Comparison of ENCODE assay signal across 9 mouse cellular contexts in the genomic region with DNA sequence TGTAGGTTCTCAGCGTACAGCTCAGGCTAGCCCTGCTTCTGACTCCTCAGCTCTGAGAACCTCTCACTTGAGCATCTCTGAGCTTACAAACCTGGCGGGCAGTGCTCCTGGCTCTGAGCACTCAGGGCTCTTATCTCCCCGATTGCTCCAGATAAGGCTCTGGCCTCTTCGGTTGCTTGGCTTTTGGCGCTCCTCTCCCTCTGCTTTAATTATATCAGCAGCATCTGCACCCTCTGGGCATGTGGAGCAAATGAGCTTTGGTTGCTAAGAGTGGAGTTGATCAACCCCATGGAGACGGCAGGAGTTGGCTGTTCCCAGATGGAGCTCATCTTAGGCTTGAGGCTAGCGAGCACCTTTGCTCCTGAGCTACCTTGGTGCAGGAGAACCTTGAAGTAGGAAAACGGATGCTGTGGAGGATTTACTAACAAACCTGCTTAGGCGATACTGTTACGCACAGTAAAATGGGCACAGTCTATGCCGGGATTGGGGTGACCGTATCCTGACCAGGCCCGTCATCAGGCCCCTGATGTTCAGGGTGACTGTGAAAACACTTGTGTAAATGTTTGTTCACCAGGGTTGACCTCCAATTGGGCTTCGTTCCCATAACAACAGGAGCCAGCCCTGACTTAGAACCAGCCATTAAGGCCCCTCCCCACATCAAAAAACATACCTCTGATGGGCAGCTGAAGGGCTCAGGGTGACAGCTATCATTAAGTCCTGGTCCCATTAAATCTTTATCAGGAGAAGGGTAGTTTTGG. TPM values are rescaled to one million over a fixed set of nuclear protein-coding genes. Genes with fewer than 3 reads are reported as not detected.
DNase-seq lines count a peak whose midpoint lies in the region; ATAC-seq and TF ChIP-seq lines count a peak whose summit lies in the region.
"Had no signal": no experiment of that assay in that cellular context is flagged by ENCODE, and none has a peak within 500 bp of the region (broad histone marks: within the 10 kb centered on the region; RNA-seq: fewer than 3 reads in every experiment).

No protein-coding gene starts in this region.

- TF ChIP-seq POLR2A in heart, adult 2 months (IDR thresholded peaks at IDR 0.05; ENCODE audit: insufficient read depth, low read depth, low read length): no peak
- TF ChIP-seq POLR2A in brain, embryonic 14.5 days (IDR thresholded peaks at IDR 0.05; ENCODE audit: borderline replicate concordance, extremely low read depth, insufficient read depth, insufficient read length, poor library complexity, severe bottlenecking): no peak

- no peak for ATAC-seq in heart, postnatal 0 days (ENCODE audit: insufficient read depth, low read depth)
- no peak for ATAC-seq in hindbrain, embryonic 14.5 days (ENCODE audit: low FRiP score)
- ATAC-seq in midbrain, embryonic 14.5 days (ENCODE audit: low FRiP score, low TSS enrichment): no peak

- peak overlapping the region; percentile 97; the same call in 1 of the 2 replicates for H3K4me2 ChIP-seq in heart, postnatal 0 days (ENCODE audit: low read depth, low read length)
- H3K4me2 ChIP-seq in hindbrain, embryonic 14.5 days (replicated peaks): peak overlapping the region; percentile 71
- peak overlapping the region; percentile 21 for H3K4me2 ChIP-seq in midbrain, embryonic 14.5 days (ENCODE audit: low read length)

- H3K27ac ChIP-seq in heart, postnatal 0 days (ENCODE audit: low read depth): no peak overlapping the region
- H3K27ac ChIP-seq in heart, adult 2 months: no peak overlapping the region
- peak overlapping the region; percentile 7; the same call in 1 of the 2 replicates for H3K27ac ChIP-seq in hindbrain, embryonic 14.5 days
- peak overlapping the region; percentile 49; the same call in 1 of the 2 replicates for H3K27ac ChIP-seq in midbrain, embryonic 14.5 days (replicated peaks; ENCODE audit: low read depth, low read length)
- H3K27ac ChIP-seq: kidney, postnatal 0 days had no signal

- TF ChIP-seq CTCF in heart, postnatal 0 days (IDR thresholded peaks at IDR 0.05; ENCODE audit: low read depth): no peak
- no peak for TF ChIP-seq CTCF in heart, adult 2 months (IDR thresholded peaks at IDR 0.05)
- no peak for TF ChIP-seq CTCF in brain, embryonic 14.5 days (IDR thresholded peaks at IDR 0.05; ENCODE audit: borderline replicate concordance, extremely low read depth, insufficient read depth, insufficient read length)

- 73% methylated on average over 14 of the region's 14 CpGs for WGBS in heart, postnatal 0 days
- 85% methylated on average over 14 of the region's 14 CpGs for WGBS in heart, adult 2 months
- WGBS in hindbrain, embryonic 14.5 days: 71% methylated on average over 14 of the region's 14 CpGs
- WGBS in midbrain, embryonic 14.5 days: 75% methylated on average over 14 of the region's 14 CpGs

- intact Hi-C loops in heart, adult 2 months (cut with DNase I): no loop called here

- H3K9me3 ChIP-seq in heart, postnatal 0 days (replicated peaks; ENCODE audit: control insufficient read depth, low read length): no peaks in the 10 kb centered on the region
- H3K9me3 ChIP-seq in hindbrain, embryonic 14.5 days (ENCODE audit: control insufficient read depth, low read length): no peaks in the 10 kb centered on the region
- H3K9me3 ChIP-seq in midbrain, embryonic 14.5 days (ENCODE audit: control insufficient read depth, low read length): no peaks in the 10 kb centered on the region

- no peak for DNase-seq in heart, postnatal 0 days (ENCODE audit: low spot score)
- no peak for DNase-seq in heart, adult 2 months
- peak; percentile 36 for DNase-seq in brain, embryonic 14.5 days (ENCODE audit: low read depth)
- DNase-seq in hindbrain, embryonic 14.5 days (ENCODE audit: low spot score): no peak
- peak; percentile 21 for DNase-seq in midbrain, embryonic 14.5 days
- no peak for DNase-seq in gastrocnemius, adult 8-10 months (ENCODE audit: low spot score in 2 of 2)
- no peak for DNase-seq in natural killer cell, adult 2 months (ENCODE audit: low spot score in 2 of 2)
- DNase-seq in frontal cortex, postnatal 10 days (ENCODE audit: low spot score in 2 of 2): no peak

- no peaks in the 10 kb centered on the region for H3K79me2 ChIP-seq in heart, adult 2 months (replicated peaks; ENCODE audit: control insufficient read depth, insufficient read depth, low read length)

- no peak overlapping the region for H3K4me3 ChIP-seq in heart, postnatal 0 days (ENCODE audit: low read depth, low read length)
- no peak overlapping the region for H3K4me3 ChIP-seq in heart, adult 2 months
- no peak overlapping the region for H3K4me3 ChIP-seq in hindbrain, embryonic 14.5 days (replicated peaks; ENCODE audit: low read length)
- H3K4me3 ChIP-seq in midbrain, embryonic 14.5 days (replicated peaks; ENCODE audit: low read depth, low read length): no peak overlapping the region; the same call in 1 of the 2 replicates

- H3K36me3 ChIP-seq in heart, postnatal 0 days (replicated peaks; ENCODE audit: control insufficient read depth, insufficient read depth, low read length): peaks cover 6% of the 10 kb centered on the region
- no peaks in the 10 kb centered on the region for H3K36me3 ChIP-seq in heart, adult 2 months (ENCODE audit: control insufficient read depth, insufficient read depth, low read length)
- 0 out of 2 replicates have a peak, but pooled peaks cover 6% of the 10 kb centered on the region for H3K36me3 ChIP-seq in hindbrain, embryonic 14.5 days (replicated peaks; ENCODE audit: control insufficient read depth, insufficient read depth)
- H3K36me3 ChIP-seq in midbrain, embryonic 14.5 days (ENCODE audit: control insufficient read depth, insufficient read depth, low read length): no peaks in the 10 kb centered on the region

- peaks cover 31% of the 10 kb centered on the region for H3K4me1 ChIP-seq in heart, postnatal 0 days (ENCODE audit: control insufficient read depth, insufficient read depth)
- peaks cover 5% of the 10 kb centered on the region for H3K4me1 ChIP-seq in heart, adult 2 months (ENCODE audit: control insufficient read depth, insufficient read depth, low read length)
- peaks cover 19% of the 10 kb centered on the region for H3K4me1 ChIP-seq in hindbrain, embryonic 14.5 days (replicated peaks; ENCODE audit: control insufficient read depth, insufficient read depth, low read length)
- H3K4me1 ChIP-seq in midbrain, embryonic 14.5 days (ENCODE audit: control insufficient read depth, insufficient read depth, low read length): peaks cover 23% of the 10 kb centered on the region

- TF ChIP-seq EP300 in heart, postnatal 0 days (IDR thresholded peaks at IDR 0.05; ENCODE audit: low read depth): no peak
- no peak for TF ChIP-seq EP300 in heart, adult 2 months (IDR thresholded peaks at IDR 0.05; ENCODE audit: insufficient read depth, low read depth, low read length)

- H3K27me3 ChIP-seq in heart, postnatal 0 days (ENCODE audit: control insufficient read depth, insufficient read depth, low read length): no peaks in the 10 kb centered on the region
- no peaks in the 10 kb centered on the region for H3K27me3 ChIP-seq in heart, adult 2 months (ENCODE audit: control insufficient read depth, insufficient read depth, low read length)
- no peaks in the 10 kb centered on the region for H3K27me3 ChIP-seq in hindbrain, embryonic 14.5 days (ENCODE audit: control insufficient read depth, insufficient read depth, low read length)
- H3K27me3 ChIP-seq in midbrain, embryonic 14.5 days (ENCODE audit: control insufficient read depth, insufficient read depth, low read length): no peaks in the 10 kb centered on the region

- no peak overlapping the region for H3K9ac ChIP-seq in heart, postnatal 0 days (replicated peaks; ENCODE audit: low read depth, low read length)
- no peak overlapping the region for H3K9ac ChIP-seq in heart, adult 2 months (ENCODE audit: low read depth, low read length)
- peak overlapping the region; percentile 16; the same call in 1 of the 2 replicates for H3K9ac ChIP-seq in hindbrain, embryonic 14.5 days
- H3K9ac ChIP-seq in midbrain, embryonic 14.5 days (replicated peaks; ENCODE audit: low read length): no peak overlapping the region

RNA-seq across cellular contexts. Expression of a gene that starts 3.1 kb away (rescaled TPM):
- 36.8 and 42.9 TPM in 2 replicates for total RNA-seq in heart, postnatal 0 days (2014; rRNA removed; ENCODE audit: low replicate concordance)
- 8.0 and 10.9 TPM in 2 replicates for polyA plus RNA-seq in heart, postnatal 0 days (2015; fragmentation: Nextera tagmentation; extraction: Ambion mirVana)
- total RNA-seq in heart, adult 2 months (2021): 1 to 10 TPM; 3.4 to 4.2 TPM
- 7.2 and 10.2 TPM in 2 replicates for polyA plus RNA-seq in heart, adult 2 months (2012; rRNA removed)
- 21.3 and 21.4 TPM in 2 replicates for polyA plus RNA-seq in brain, embryonic 14.5 days (2012; rRNA removed)
- polyA plus RNA-seq in hindbrain, embryonic 14.5 days (2014; fragmentation: Nextera tagmentation; extraction: Ambion mirVana): 7.3 and 7.9 TPM in 2 replicates
- polyA plus RNA-seq in midbrain, embryonic 14.5 days (2014; fragmentation: Nextera tagmentation; extraction: Ambion mirVana): 8.2 and 9.4 TPM in 2 replicates
- 1 to 10 TPM; 2.9 to 3.6 (median 3.2) TPM for total RNA-seq in gastrocnemius, adult 8-10 months (2022)

RNA-seq across cellular contexts. Expression of a gene that starts 33.7 kb away (rescaled TPM):
- 22.3 and 76.0 TPM in 2 replicates for total RNA-seq in heart, postnatal 0 days (2014; rRNA removed; ENCODE audit: low replicate concordance)
- polyA plus RNA-seq in heart, postnatal 0 days (2015; fragmentation: Nextera tagmentation; extraction: Ambion mirVana): 35.2 and 40.3 TPM in 2 replicates
- total RNA-seq in heart, adult 2 months (2021): 1 to 10 TPM; 5.1 to 6.8 TPM
- 6.0 and 6.2 TPM in 2 replicates for polyA plus RNA-seq in heart, adult 2 months (2012; rRNA removed)
- polyA plus RNA-seq in brain, embryonic 14.5 days (2012; rRNA removed): 19.6 and 34.1 TPM in 2 replicates
- 17.7 and 18.7 TPM in 2 replicates for polyA plus RNA-seq in hindbrain, embryonic 14.5 days (2014; fragmentation: Nextera tagmentation; extraction: Ambion mirVana)
- 19.9 and 21.4 TPM in 2 replicates for polyA plus RNA-seq in midbrain, embryonic 14.5 days (2014; fragmentation: Nextera tagmentation; extraction: Ambion mirVana)
- total RNA-seq in gastrocnemius, adult 8-10 months (2022): 1 to 10 TPM; 1.5 to 3.3 (median 1.7) TPM

Comparison
In these comparisons a context has a peak if more than half of its experiments do, and no peak if none do; other contexts are left out.
1. DNase-seq: peak in brain, embryonic 14.5 days (single experiment) and midbrain, embryonic 14.5 days (single experiment); none in heart, postnatal 0 days (single experiment), heart, adult 2 months (0 of 2), hindbrain, embryonic 14.5 days (single experiment), gastrocnemius, adult 8-10 months (0 of 2), natural killer cell, adult 2 months (0 of 2) and frontal cortex, postnatal 10 days (0 of 2).
2. H3K27ac ChIP-seq: peak in hindbrain, embryonic 14.5 days (single experiment) and midbrain, embryonic 14.5 days (single experiment); none in heart, postnatal 0 days (single experiment) and heart, adult 2 months (single experiment).
3. H3K4me2 ChIP-seq: peak in every context shown above with its lines; median percentile 97 in heart, postnatal 0 days; 71 in hindbrain, embryonic 14.5 days; 21 in midbrain, embryonic 14.5 days.